ENCODE assay signal across 31 mouse cellular contexts in genomic region chr7:45113476-45113875, GRCm38 (mm10). TPM values are rescaled to one million over a fixed set of nuclear protein-coding genes. Genes with fewer than 3 reads are reported as not detected.
DNase-seq lines count a peak whose midpoint lies in the region; ATAC-seq and TF ChIP-seq lines count a peak whose summit lies in the region.
"Had no signal": no experiment of that assay in that cellular context is flagged by ENCODE, and none has a peak within 500 bp of the region (broad histone marks: within the 10 kb centered on the region; RNA-seq: fewer than 3 reads in every experiment).

No protein-coding gene starts in this region.

- no peak for DNase-seq in heart, adult 2 months
- no peak for DNase-seq in liver, embryonic 14.5 days (ENCODE audit: low read depth in 3 of 3, low spot score in 3 of 3)
- DNase-seq in liver = no peak
- DNase-seq in cerebellum, postnatal 14 days = no peak
- DNase-seq in adrenal gland, postnatal 4 days (ENCODE audit: low spot score in 2 of 2) = no peak
- DNase-seq: adrenal gland, adult 2 months; adrenal gland, postnatal 36 days; cerebellum, adult 8-10 months; cerebellum, postnatal 36 days; heart, postnatal 4 days; kidney, adult 18-20 months; kidney, postnatal 25 days; spleen, adult 18-20 months; thymus, postnatal 14 days had no signal

- H3K9ac ChIP-seq in heart, embryonic 14.5 days (ENCODE audit: low read length) = no peak overlapping the region
- H3K9ac ChIP-seq in heart, adult 2 months (ENCODE audit: low read depth, low read length) = no peak overlapping the region
- no peak overlapping the region for H3K9ac ChIP-seq in liver, embryonic 14.5 days (replicated peaks)
- no peak overlapping the region for H3K9ac ChIP-seq in intestine, postnatal 0 days (ENCODE audit: low read depth, low read length)
- H3K9ac ChIP-seq: forebrain, embryonic 15.5 days; hindbrain, embryonic 13.5 days; kidney, embryonic 15.5 days; limb, embryonic 15.5 days; lung, embryonic 15.5 days had no signal

- H3K4me3 ChIP-seq in heart, embryonic 14.5 days (ENCODE audit: control insufficient read depth in 1 of 2, insufficient read depth in 1 of 2, low read depth in 1 of 2, low read length in 2 of 2) = no peak overlapping the region
- no peak overlapping the region for H3K4me3 ChIP-seq in heart, adult 2 months
- H3K4me3 ChIP-seq in liver, embryonic 14.5 days (ENCODE audit: insufficient read depth in 1 of 2, low read depth in 2 of 2, low read length in 2 of 2) = no peak overlapping the region
- no peak overlapping the region for H3K4me3 ChIP-seq in intestine, postnatal 0 days (ENCODE audit: low read depth, low read length)
- H3K4me3 ChIP-seq: forebrain, embryonic 15.5 days; hindbrain, embryonic 13.5 days; kidney, embryonic 15.5 days; layer of hippocampus, adult 2 months; left cerebral cortex, adult 2 months; limb, embryonic 15.5 days; lung, embryonic 15.5 days had no signal

- no peak for TF ChIP-seq CTCF in heart, adult 2 months (IDR thresholded peaks at IDR 0.05)
- no peak for TF ChIP-seq CTCF in liver, embryonic 14.5 days (IDR thresholded peaks at IDR 0.05; ENCODE audit: low read depth)
- TF ChIP-seq CTCF in intestine, postnatal 0 days (IDR thresholded peaks at IDR 0.05; ENCODE audit: low read depth) = no peak

- no peaks in the 10 kb centered on the region for H3K9me3 ChIP-seq in heart, embryonic 14.5 days (ENCODE audit: control insufficient read depth, low read length)
- H3K9me3 ChIP-seq in liver, embryonic 14.5 days (ENCODE audit: control insufficient read depth, low read length) = no peaks in the 10 kb centered on the region
- no peaks in the 10 kb centered on the region for H3K9me3 ChIP-seq in intestine, postnatal 0 days (ENCODE audit: control insufficient read depth)
- H3K9me3 ChIP-seq: forebrain, embryonic 15.5 days; hindbrain, embryonic 13.5 days; kidney, embryonic 15.5 days; limb, embryonic 15.5 days; lung, embryonic 15.5 days had no signal

- TF ChIP-seq POLR2A in heart, adult 2 months (IDR thresholded peaks at IDR 0.05; ENCODE audit: insufficient read depth, low read depth, low read length) = no peak

- no peak for ATAC-seq in heart, embryonic 14.5 days (ENCODE audit: insufficient number of reproducible peaks, insufficient read depth, low FRiP score, low read depth)
- ATAC-seq in liver, embryonic 14.5 days (ENCODE audit: insufficient read depth) = peak; percentile 57; the same call in 1 of the 2 replicates
- ATAC-seq in intestine, postnatal 0 days = peak; percentile 28; the same call in 1 of the 2 replicates
- ATAC-seq: activated CD4-positive, CD25-positive, alpha-beta regulatory T cell, adult 4 months; CD4-positive, CD25-positive, alpha-beta regulatory T cell, adult 4 months; forebrain, embryonic 15.5 days; midbrain, embryonic 16.5 days had no signal

- no peaks in the 10 kb centered on the region for H3K27me3 ChIP-seq in heart, embryonic 14.5 days (ENCODE audit: control insufficient read depth, insufficient read depth, low read length)
- H3K27me3 ChIP-seq in heart, adult 2 months (ENCODE audit: control insufficient read depth, insufficient read depth, low read length) = no peaks in the 10 kb centered on the region
- no peaks in the 10 kb centered on the region for H3K27me3 ChIP-seq in liver, embryonic 14.5 days (ENCODE audit: control insufficient read depth, insufficient read depth, low read length)
- no peaks in the 10 kb centered on the region for H3K27me3 ChIP-seq in intestine, postnatal 0 days (replicated peaks; ENCODE audit: control insufficient read depth, insufficient read depth, low read length)
- H3K27me3 ChIP-seq: forebrain, embryonic 15.5 days; hindbrain, embryonic 13.5 days; kidney, embryonic 15.5 days; limb, embryonic 15.5 days; lung, embryonic 15.5 days had no signal

- no peak for TF ChIP-seq EP300 in heart, adult 2 months (IDR thresholded peaks at IDR 0.05; ENCODE audit: insufficient read depth, low read depth, low read length)
- TF ChIP-seq EP300 in liver, embryonic 14.5 days (IDR thresholded peaks at IDR 0.05; ENCODE audit: low read depth) = no peak

- no peak overlapping the region for H3K4me2 ChIP-seq in heart, embryonic 14.5 days (ENCODE audit: low read length)
- H3K4me2 ChIP-seq in liver, embryonic 14.5 days (ENCODE audit: low read depth) = no peak overlapping the region
- H3K4me2 ChIP-seq in intestine, postnatal 0 days (replicated peaks; ENCODE audit: low read depth) = no peak overlapping the region
- H3K4me2 ChIP-seq: forebrain, embryonic 15.5 days; hindbrain, embryonic 13.5 days; kidney, embryonic 15.5 days; limb, embryonic 15.5 days; lung, embryonic 15.5 days; midbrain, embryonic 11.5 days had no signal

- 13% methylated on average over 2 of the region's 2 CpGs for WGBS in heart, embryonic 14.5 days
- 51% methylated on average over 2 of the region's 2 CpGs for WGBS in heart, adult 2 months
- 9% methylated on average over 2 of the region's 2 CpGs for WGBS in liver, embryonic 14.5 days (ENCODE audit: insufficient replicate concordance)
- WGBS in intestine, postnatal 0 days = 30% methylated on average over 2 of the region's 2 CpGs

- H3K79me2 ChIP-seq in heart, adult 2 months (replicated peaks; ENCODE audit: control insufficient read depth, insufficient read depth, low read length) = no peaks in the 10 kb centered on the region

- peaks cover 8% of the 10 kb centered on the region; the same call in 1 of the 2 replicates for H3K36me3 ChIP-seq in heart, embryonic 14.5 days (ENCODE audit: control insufficient read depth, insufficient read depth, low read length)
- no peaks in the 10 kb centered on the region for H3K36me3 ChIP-seq in heart, adult 2 months (ENCODE audit: control insufficient read depth, insufficient read depth, low read length)
- H3K36me3 ChIP-seq in liver, embryonic 14.5 days (replicated peaks; ENCODE audit: control insufficient read depth, insufficient read depth, low read depth) = no peaks in the 10 kb centered on the region
- H3K36me3 ChIP-seq in intestine, postnatal 0 days (ENCODE audit: control insufficient read depth, insufficient read depth) = no peaks in the 10 kb centered on the region; the same call in 1 of the 2 replicates
- H3K36me3 ChIP-seq: kidney, embryonic 15.5 days; limb, embryonic 15.5 days had no signal

- peak overlapping the region; percentile 28 to 63; a peak in 2 of 4 replicates for H3K27ac ChIP-seq in heart, embryonic 14.5 days (replicated peaks in 1 of 2; ENCODE audit: control insufficient read depth in 1 of 2, insufficient read depth in 1 of 2, low read depth in 2 of 2, low read length in 2 of 2)
- H3K27ac ChIP-seq in heart, adult 2 months = no peak overlapping the region
- no peak overlapping the region for H3K27ac ChIP-seq in liver, embryonic 14.5 days
- H3K27ac ChIP-seq in intestine, postnatal 0 days (ENCODE audit: low read depth, low read length) = peak overlapping the region; percentile 80
- H3K27ac ChIP-seq: forebrain, embryonic 15.5 days; hindbrain, embryonic 13.5 days; kidney, embryonic 15.5 days; layer of hippocampus, adult 2 months; left cerebral cortex, adult 2 months; limb, embryonic 15.5 days; lung, embryonic 15.5 days had no signal

- peaks cover 6 to 8% of the 10 kb centered on the region in 2 experiments; a peak in 3 of 4 replicates for H3K4me1 ChIP-seq in heart, embryonic 14.5 days (ENCODE audit: control insufficient read depth in 2 of 2, insufficient read depth in 2 of 2, low read length in 2 of 2)
- H3K4me1 ChIP-seq in heart, adult 2 months (ENCODE audit: control insufficient read depth, insufficient read depth, low read length) = no peaks in the 10 kb centered on the region
- H3K4me1 ChIP-seq in liver, embryonic 14.5 days (replicated peaks; ENCODE audit: control insufficient read depth in 2 of 2, insufficient read depth in 2 of 2, low read length in 1 of 2) = peaks cover 7 to 18% of the 10 kb centered on the region in 2 experiments
- H3K4me1 ChIP-seq in intestine, postnatal 0 days (replicated peaks; ENCODE audit: control insufficient read depth, insufficient read depth, low read length) = no peaks in the 10 kb centered on the region
- H3K4me1 ChIP-seq: forebrain, embryonic 15.5 days; hindbrain, embryonic 13.5 days; limb, embryonic 15.5 days; lung, embryonic 15.5 days had no signal

- intact Hi-C loops in heart, adult 2 months (cut with DNase I) = no loop called here

RNA-seq across cellular contexts. Expression of gene Fcgrt, which starts 9.8 kb away (rescaled TPM):
- polyA plus RNA-seq in heart, embryonic 14.5 days (2014; fragmentation: Nextera tagmentation; extraction: Ambion mirVana) = 50.5 and 53.8 TPM in 2 replicates
- 10 to 100 TPM; 60.3 to 67.5 TPM for total RNA-seq in heart, adult 2 months (2021)
- polyA plus RNA-seq in heart, adult 2 months (2012; rRNA removed) = 82.8 and 100 TPM in 2 replicates
- polyA plus RNA-seq in liver, embryonic 14.5 days (2012; rRNA removed) = 14.9 and 16.3 TPM in 2 replicates
- 35.5 and 35.6 TPM in 2 replicates for polyA plus RNA-seq in liver, embryonic 14.5 days (2014; fragmentation: Nextera tagmentation; extraction: Ambion mirVana)
- polyA plus RNA-seq in intestine, postnatal 0 days (2015; fragmentation: Nextera tagmentation; extraction: Ambion mirVana) = 2,929 and 3,267 TPM in 2 replicates
- total RNA-seq in adrenal gland, postnatal 4 days (2021) = 100 to 1,000 TPM in 1 of 2 experiments, 10 to 100 TPM in 1; 98.0 to 104 TPM

RNA-seq across cellular contexts. Expression of gene Rps11, which starts 10.8 kb away (rescaled TPM):
- polyA plus RNA-seq in heart, embryonic 14.5 days (2014; fragmentation: Nextera tagmentation; extraction: Ambion mirVana) = 1,053 and 1,103 TPM in 2 replicates
- 100 to 1,000 TPM; 534 to 613 TPM for total RNA-seq in heart, adult 2 months (2021)
- polyA plus RNA-seq in heart, adult 2 months (2012; rRNA removed) = 186 and 258 TPM in 2 replicates
- 309 and 366 TPM in 2 replicates for polyA plus RNA-seq in liver, embryonic 14.5 days (2012; rRNA removed)
- polyA plus RNA-seq in liver, embryonic 14.5 days (2014; fragmentation: Nextera tagmentation; extraction: Ambion mirVana) = 989 and 1,016 TPM in 2 replicates
- polyA plus RNA-seq in intestine, postnatal 0 days (2015; fragmentation: Nextera tagmentation; extraction: Ambion mirVana) = 1,691 and 1,755 TPM in 2 replicates
- 1,000 to 10,000 TPM; 1,454 to 1,477 TPM for total RNA-seq in adrenal gland, postnatal 4 days (2021)

RNA-seq across cellular contexts. Expression of gene Rpl13a, which starts 15.1 kb away (rescaled TPM):
- 878 and 918 TPM in 2 replicates for polyA plus RNA-seq in heart, embryonic 14.5 days (2014; fragmentation: Nextera tagmentation; extraction: Ambion mirVana)
- total RNA-seq in heart, adult 2 months (2021) = 100 to 1,000 TPM; 561 to 659 TPM
- 915 and 1,061 TPM in 2 replicates for polyA plus RNA-seq in heart, adult 2 months (2012; rRNA removed)
- 534 and 909 TPM in 2 replicates for polyA plus RNA-seq in liver, embryonic 14.5 days (2012; rRNA removed)
- 992 and 1,027 TPM in 2 replicates for polyA plus RNA-seq in liver, embryonic 14.5 days (2014; fragmentation: Nextera tagmentation; extraction: Ambion mirVana)
- polyA plus RNA-seq in intestine, postnatal 0 days (2015; fragmentation: Nextera tagmentation; extraction: Ambion mirVana) = 1,616 and 1,752 TPM in 2 replicates
- total RNA-seq in adrenal gland, postnatal 4 days (2021) = 1,000 to 10,000 TPM; 2,237 to 2,371 TPM

RNA-seq across cellular contexts. Expression of gene Rcn3, which starts 21.5 kb away (rescaled TPM):
- 218 and 262 TPM in 2 replicates for polyA plus RNA-seq in heart, embryonic 14.5 days (2014; fragmentation: Nextera tagmentation; extraction: Ambion mirVana)
- total RNA-seq in heart, adult 2 months (2021) = 10 to 100 TPM; 24.6 to 27.9 TPM
- 52.2 and 64.5 TPM in 2 replicates for polyA plus RNA-seq in heart, adult 2 months (2012; rRNA removed)
- polyA plus RNA-seq in liver, embryonic 14.5 days (2012; rRNA removed) = 20.1 and 20.6 TPM in 2 replicates
- 19.2 and 21.5 TPM in 2 replicates for polyA plus RNA-seq in liver, embryonic 14.5 days (2014; fragmentation: Nextera tagmentation; extraction: Ambion mirVana)
- polyA plus RNA-seq in intestine, postnatal 0 days (2015; fragmentation: Nextera tagmentation; extraction: Ambion mirVana) = 81.8 and 85.6 TPM in 2 replicates
- total RNA-seq in adrenal gland, postnatal 4 days (2021) = 10 to 100 TPM; 77.0 to 81.8 TPM

RNA-seq across cellular contexts. Expression of gene Gm45713, which starts 22.6 kb away (rescaled TPM):
- 0.34 and 0.58 TPM in 2 replicates for polyA plus RNA-seq in heart, embryonic 14.5 days (2014; fragmentation: Nextera tagmentation; extraction: Ambion mirVana)
- under 1 TPM in 1 of 2 experiments, not detected in 1; 0.80 TPM for total RNA-seq in heart, adult 2 months (2021)
- polyA plus RNA-seq in heart, adult 2 months (2012; rRNA removed) = 4.5 and 4.6 TPM in 2 replicates
- 0.03 TPM in 1 of 2 replicates, not detected in the other for polyA plus RNA-seq in liver, embryonic 14.5 days (2012; rRNA removed)
- polyA plus RNA-seq in liver, embryonic 14.5 days (2014; fragmentation: Nextera tagmentation; extraction: Ambion mirVana) = 0.15 and 0.63 TPM in 2 replicates
- polyA plus RNA-seq in intestine, postnatal 0 days (2015; fragmentation: Nextera tagmentation; extraction: Ambion mirVana) = 0.70 and 0.82 TPM in 2 replicates
- not detected for total RNA-seq in adrenal gland, postnatal 4 days (2021)
- total RNA-seq: adrenal gland, adult 2 months; adrenal gland, postnatal 36 days; gastrocnemius, adult 8-10 months; heart, postnatal 4 days; layer of hippocampus, adult 2 months; left cerebral cortex, adult 2 months; left cerebral cortex, postnatal 36 days; megakaryocyte progenitor cell, adult 5-6 weeks had no signal
- polyA plus RNA-seq: activated CD4-positive, CD25-positive, alpha-beta regulatory T cell, adult 4 months; CD4-positive, CD25-positive, alpha-beta regulatory T cell, adult 4 months; forebrain, embryonic 15.5 days; kidney, embryonic 15.5 days; limb, embryonic 15.5 days; midbrain, embryonic 16.5 days; stomach, embryonic 16.5 days had no signal

Comparison
In these comparisons a context has a peak if more than half of its experiments do, and no peak if none do; other contexts are left out.
1. H3K27ac ChIP-seq: peak in heart, embryonic 14.5 days (2 of 2) and intestine, postnatal 0 days (single experiment); none in heart, adult 2 months (single experiment) and liver, embryonic 14.5 days (single experiment).
2. RNA of gene Fcgrt, which starts 9.8 kb away (polyA plus RNA-seq): 2,929 to 3,267 TPM in intestine, postnatal 0 days; 82.8 to 100 TPM in heart, adult 2 months, 50.5 to 53.8 TPM in heart, embryonic 14.5 days and 14.9 to 35.6 TPM in liver, embryonic 14.5 days; every median in the first group is over 10 times any median in the second.